Comparison of ENCODE assay signal across 11 mouse cellular contexts in genomic region chr5:20227912-20228762, GRCm38 (mm10).
DNase-seq lines count a peak whose midpoint lies in the region; ATAC-seq lines count a peak whose summit lies in the region.
"Had no signal": no experiment of that assay in that cellular context is flagged by ENCODE, and none has a peak within 500 bp of the region (broad histone marks: within the 10 kb centered on the region; RNA-seq: fewer than 3 reads in every experiment).

No protein-coding gene starts in this region.

- H3K27me3 ChIP-seq in hindbrain, embryonic 10.5 days (ENCODE audit: insufficient read depth, poor library complexity, severe bottlenecking): no peaks in the 10 kb centered on the region
- no peaks in the 10 kb centered on the region for H3K27me3 ChIP-seq in hindbrain, embryonic 11.5 days (ENCODE audit: control insufficient read depth, insufficient read depth, low read length)
- no peaks in the 10 kb centered on the region for H3K27me3 ChIP-seq in hindbrain, embryonic 13.5 days
- H3K27me3 ChIP-seq in midbrain, embryonic 12.5 days: no peaks in the 10 kb centered on the region
- H3K27me3 ChIP-seq: heart, embryonic 15.5 days had no signal

- H3K9me3 ChIP-seq in hindbrain, embryonic 10.5 days: no peaks in the 10 kb centered on the region
- no peaks in the 10 kb centered on the region for H3K9me3 ChIP-seq in hindbrain, embryonic 11.5 days (ENCODE audit: control insufficient read depth, low read length)
- H3K9me3 ChIP-seq in hindbrain, embryonic 13.5 days: no peaks in the 10 kb centered on the region
- H3K9me3 ChIP-seq in midbrain, embryonic 12.5 days: no peaks in the 10 kb centered on the region
- H3K9me3 ChIP-seq: heart, embryonic 15.5 days had no signal

- H3K9ac ChIP-seq in hindbrain, embryonic 11.5 days (ENCODE audit: low read depth, low read length): no peak overlapping the region
- H3K9ac ChIP-seq in hindbrain, embryonic 13.5 days: peak overlapping the region; percentile 4; the same call in 1 of the 2 replicates
- H3K9ac ChIP-seq in midbrain, embryonic 12.5 days (replicated peaks): 0 out of 2 replicates have a peak overlapping the region, but pooled peaks have one; percentile 31
- H3K9ac ChIP-seq: heart, embryonic 15.5 days had no signal

- no peak for DNase-seq in hindbrain, embryonic 10.5 days (ENCODE audit: low spot score)
- no peak for DNase-seq in hindbrain, embryonic 11.5 days (ENCODE audit: low spot score)
- DNase-seq in B cell, adult 2 months: no peak
- DNase-seq in liver (no peak), adipocyte (ENCODE audit: low spot score) (no peak)
- DNase-seq: adrenal gland, adult 8-10 months; thymus, adult 18-20 months had no signal

- H3K4me2 ChIP-seq in hindbrain, embryonic 11.5 days (replicated peaks; ENCODE audit: low read depth, low read length): no peak overlapping the region
- peak overlapping the region; percentile 35 for H3K4me2 ChIP-seq in hindbrain, embryonic 13.5 days
- peak overlapping the region; percentile 42 for H3K4me2 ChIP-seq in midbrain, embryonic 12.5 days (replicated peaks)
- H3K4me2 ChIP-seq: heart, embryonic 15.5 days had no signal

- H3K27ac ChIP-seq in hindbrain, embryonic 10.5 days: peak overlapping the region; percentile 56; the same call in 1 of the 2 replicates
- no peak overlapping the region for H3K27ac ChIP-seq in hindbrain, embryonic 11.5 days (ENCODE audit: low read depth, low read length)
- peak overlapping the region; percentile 68 for H3K27ac ChIP-seq in hindbrain, embryonic 13.5 days
- H3K27ac ChIP-seq in midbrain, embryonic 12.5 days (replicated peaks): peak overlapping the region; percentile 58
- H3K27ac ChIP-seq: heart, embryonic 15.5 days had no signal

- no peak for ATAC-seq in hindbrain, embryonic 11.5 days (ENCODE audit: low FRiP score)
- ATAC-seq in common myeloid progenitor, adult 5-6 weeks (replicated peaks; ENCODE audit: low read depth, poor library complexity, severe bottlenecking): peak; percentile 60
- ATAC-seq in hindbrain, embryonic 13.5 days (ENCODE audit: low FRiP score): peak; percentile 33; the same call in 1 of the 2 replicates
- ATAC-seq in midbrain, embryonic 12.5 days (ENCODE audit: low FRiP score, low read depth): peak; percentile 38; the same call in 1 of the 2 replicates

- no peaks in the 10 kb centered on the region for H3K36me3 ChIP-seq in hindbrain, embryonic 10.5 days
- no peaks in the 10 kb centered on the region for H3K36me3 ChIP-seq in hindbrain, embryonic 11.5 days (ENCODE audit: control insufficient read depth, insufficient read depth, low read length)
- H3K36me3 ChIP-seq in hindbrain, embryonic 13.5 days: no peaks in the 10 kb centered on the region
- H3K36me3 ChIP-seq in midbrain, embryonic 12.5 days: no peaks in the 10 kb centered on the region
- H3K36me3 ChIP-seq: heart, embryonic 15.5 days had no signal

- peaks cover 8% of the 10 kb centered on the region; the same call in 1 of the 2 replicates for H3K4me1 ChIP-seq in hindbrain, embryonic 10.5 days (replicated peaks)
- no peaks in the 10 kb centered on the region for H3K4me1 ChIP-seq in hindbrain, embryonic 11.5 days (replicated peaks; ENCODE audit: control insufficient read depth, insufficient read depth, low read length)
- peaks cover 29% of the 10 kb centered on the region for H3K4me1 ChIP-seq in hindbrain, embryonic 13.5 days (replicated peaks)
- H3K4me1 ChIP-seq in midbrain, embryonic 12.5 days: peaks cover 14% of the 10 kb centered on the region
- H3K4me1 ChIP-seq: heart, embryonic 15.5 days had no signal

- WGBS in hindbrain, embryonic 10.5 days: 75% methylated on average over 16 of the region's 16 CpGs
- WGBS in hindbrain, embryonic 11.5 days: 72% methylated on average over 16 of the region's 16 CpGs
- 42% methylated on average over 16 of the region's 16 CpGs for WGBS in hindbrain, embryonic 13.5 days
- 32% methylated on average over 16 of the region's 16 CpGs for WGBS in midbrain, embryonic 12.5 days

- peak overlapping the region; percentile 6; the same call in 1 of the 2 replicates for H3K4me3 ChIP-seq in hindbrain, embryonic 10.5 days
- no peak overlapping the region for H3K4me3 ChIP-seq in hindbrain, embryonic 11.5 days (ENCODE audit: low read depth, low read length)
- H3K4me3 ChIP-seq in hindbrain, embryonic 13.5 days: peak overlapping the region; percentile 31
- H3K4me3 ChIP-seq in midbrain, embryonic 12.5 days: peak overlapping the region; percentile 29
- H3K4me3 ChIP-seq: heart, embryonic 15.5 days had no signal
